Mouse (Mus musculus) MEL (cell line): Measurements from ENCODE around the gene Zfp652. TPM values are rescaled to one million over a fixed set of nuclear protein-coding genes. Genes with fewer than 3 reads are reported as not detected.

Experiments used
- DNase-seq: peaks from one replicate; pipeline ENCODE4 v3.0.0; 2011; ENCODE audit warnings: low read depth, low spot score
- H3K27ac ChIP-seq: 2 replicates; pipeline ENCODE4 v1.5.1; 2012; ENCODE audit warnings: low read depth, mild to moderate bottlenecking, control low read depth, low read length, moderate library complexity; ENCODE audit not compliant: control insufficient read depth
- H3K27me3 ChIP-seq, 2 experiments: fragments of 150-350 bp in 1 of 2; sonication (generic) in 1 of 2; 2 replicates each; pipeline ENCODE4 v1.6.1; 2012; ENCODE audit warnings: low read length in 2 of 2, mild to moderate bottlenecking in 2 of 2, improper control_type of control experiment in 1 of 2, moderate library complexity in 1 of 2; ENCODE audit not compliant: insufficient read depth in 2 of 2, control insufficient read depth in 1 of 2
- H3K36me3 ChIP-seq, 2 experiments: 2 replicates each; pipeline ENCODE4 v1.6.1; 2012 to 2014; ENCODE audit warnings: low read length in 2 of 2, improper control_type of control experiment in 1 of 2, inconsistent platforms in 1 of 2, mild to moderate bottlenecking in 1 of 2; ENCODE audit not compliant: insufficient read depth in 2 of 2, control insufficient read depth in 1 of 2
- H3K4me1 ChIP-seq, 2 experiments: fragments of 150-350 bp in 1 of 2; sonication (generic) in 1 of 2; 2 replicates each; pipeline ENCODE4 v1.6.1; 2012; ENCODE audit warnings: low read length in 2 of 2, improper control_type of control experiment in 1 of 2, mild to moderate bottlenecking in 1 of 2; ENCODE audit not compliant: insufficient read depth in 2 of 2, control insufficient read depth in 1 of 2
- H3K4me3 ChIP-seq, 2 experiments: fragments of 150-350 bp in 1 of 2; sonication (generic) in 1 of 2; 2 replicates each; pipeline ENCODE4 v1.5.1; 2012; ENCODE audit warnings: low read depth in 2 of 2, low read length in 2 of 2, mild to moderate bottlenecking in 2 of 2, moderate library complexity in 2 of 2, control low read depth in 1 of 2, improper control_type of control experiment in 1 of 2; ENCODE audit not compliant: control insufficient read depth in 1 of 2, insufficient read depth in 1 of 2
- H3K79me2 ChIP-seq: 2 replicates; pipeline ENCODE4 v1.6.1; 2012; ENCODE audit warnings: mild to moderate bottlenecking, low read length, moderate library complexity; ENCODE audit not compliant: control insufficient read depth, poor library complexity, insufficient read depth
- H3K9ac ChIP-seq: 2 replicates; pipeline ENCODE4 v1.6.1; 2012; ENCODE audit warnings: low read depth, mild to moderate bottlenecking, control low read depth, low read length, moderate library complexity; ENCODE audit not compliant: control insufficient read depth, poor library complexity, severe bottlenecking
- H3K9me3 ChIP-seq: fragments of 150-350 bp; sonication (generic); replicated peaks from 2 replicates; pipeline ENCODE4 v1.6.1; 2012; ENCODE audit warnings: mild to moderate bottlenecking, low read length, improper control_type of control experiment, moderate library complexity; ENCODE audit not compliant: insufficient read depth
- CHD2 ChIP-seq: IDR thresholded peaks from 2 replicates; pipeline ENCODE4 v1.6.1; 2011; ENCODE audit warnings: low read length, improper control_type of control experiment
- CTCF ChIP-seq, 3 experiments: IDR thresholded peaks in 2 of 3; conservative IDR thresholded peaks in 1 of 3; 2 replicates each; pipeline ENCODE4 v1.5.1; 2011 to 2012; ENCODE audit warnings: low read length in 3 of 3, low read depth in 2 of 3, mild to moderate bottlenecking in 2 of 3, improper control_type of control experiment in 1 of 3, inconsistent platforms in 1 of 3, mixed read lengths in 1 of 3, moderate library complexity in 1 of 3; ENCODE audit not compliant: control insufficient read depth in 1 of 3, insufficient read depth in 1 of 3, poor library complexity in 1 of 3, severe bottlenecking in 1 of 3
- EP300 ChIP-seq, 2 experiments: IDR thresholded peaks; 2 replicates each; pipeline ENCODE4 v1.6.1; 2011; ENCODE audit warnings: improper control_type of control experiment in 2 of 2, low read length in 2 of 2, low read depth in 1 of 2, mild to moderate bottlenecking in 1 of 2
- GABPA ChIP-seq: IDR thresholded peaks from 2 replicates; pipeline ENCODE4 v1.6.1; 2012; ENCODE audit warnings: low read depth, mild to moderate bottlenecking, inconsistent platforms, low read length, improper control_type of control experiment, moderate library complexity
- HCFC1 ChIP-seq: IDR thresholded peaks from 2 replicates; pipeline ENCODE4 v1.6.1; 2012; ENCODE audit warnings: low read depth, mild to moderate bottlenecking, inconsistent platforms, low read length, improper control_type of control experiment, moderate library complexity
- JUND ChIP-seq: IDR thresholded peaks from 2 replicates; pipeline ENCODE4 v1.6.1; 2011; ENCODE audit warnings: low read depth, mild to moderate bottlenecking, improper control_type of control experiment, low read length
- KAT2A ChIP-seq: conservative IDR thresholded peaks from 2 replicates; pipeline ENCODE4 v1.6.1; 2012; ENCODE audit warnings: low read depth, low read length, improper control_type of control experiment, inconsistent platforms
- MAX ChIP-seq: IDR thresholded peaks from 2 replicates; pipeline ENCODE4 v1.6.1; 2011; ENCODE audit warnings: low read length, improper control_type of control experiment
- MAZ ChIP-seq: IDR thresholded peaks from 2 replicates; pipeline ENCODE4 v1.6.1; 2012; ENCODE audit warnings: low read depth, mild to moderate bottlenecking, inconsistent platforms, low read length, improper control_type of control experiment
- MYB ChIP-seq: IDR thresholded peaks from 2 replicates; pipeline ENCODE4 v1.6.1; 2011; ENCODE audit warnings: mild to moderate bottlenecking, low read depth, low read length, improper control_type of control experiment
- MYC ChIP-seq: IDR thresholded peaks from 2 replicates; pipeline ENCODE4 v1.6.1; 2011; ENCODE audit warnings: low read depth, mild to moderate bottlenecking, low read length, improper control_type of control experiment, moderate library complexity
- NRF1 ChIP-seq: IDR thresholded peaks from 2 replicates; pipeline ENCODE4 v1.6.1; 2014; ENCODE audit warnings: low read depth, mild to moderate bottlenecking, inconsistent platforms, low read length, improper control_type of control experiment, moderate library complexity; ENCODE audit not compliant: poor library complexity, insufficient read depth, severe bottlenecking
- POLR2A ChIP-seq, 2 experiments: IDR thresholded peaks; 2 replicates each; pipeline ENCODE4 v1.6.1; 2011 to 2012; ENCODE audit warnings: low read length in 2 of 2, mild to moderate bottlenecking in 2 of 2, control low read depth in 1 of 2, improper control_type of control experiment in 1 of 2, low read depth in 1 of 2, moderate library complexity in 1 of 2; ENCODE audit not compliant: control insufficient read depth in 1 of 2, insufficient read depth in 1 of 2, poor library complexity in 1 of 2
- POLR2AphosphoS2 ChIP-seq: IDR thresholded peaks from 2 replicates; pipeline ENCODE4 v1.6.1; 2011; ENCODE audit warnings: low read length, improper control_type of control experiment
- RAD21 ChIP-seq: IDR thresholded peaks from 2 replicates; pipeline ENCODE4 v1.6.1; 2011; ENCODE audit warnings: mild to moderate bottlenecking, low read depth, low read length, improper control_type of control experiment
- SIN3A ChIP-seq: IDR thresholded peaks from 2 replicates; pipeline ENCODE4 v1.6.1; 2012; ENCODE audit warnings: low read length, improper control_type of control experiment, inconsistent platforms
- SMC3 ChIP-seq: IDR thresholded peaks from 2 replicates; pipeline ENCODE4 v1.6.1; 2011; ENCODE audit warnings: low read depth, low read length, improper control_type of control experiment
- TCF12 ChIP-seq: IDR thresholded peaks from 2 replicates; pipeline ENCODE4 v1.6.1; 2014; ENCODE audit warnings: low read depth, mild to moderate bottlenecking, inconsistent platforms, low read length, improper control_type of control experiment, moderate library complexity
- ZC3H11A ChIP-seq: IDR thresholded peaks from 2 replicates; pipeline ENCODE4 v1.6.1; 2012; ENCODE audit warnings: low read depth, mild to moderate bottlenecking, inconsistent platforms, low read length, improper control_type of control experiment
- ZKSCAN1 ChIP-seq: IDR thresholded peaks from 2 replicates; pipeline ENCODE4 v1.6.1; 2012; ENCODE audit warnings: low read depth, mild to moderate bottlenecking, inconsistent platforms, low read length, improper control_type of control experiment, moderate library complexity
- polyA plus RNA-seq, 2 experiments: library from polyadenylated mRNA; stranded (reverse) in 1 of 2; unstranded in 1 of 2; fragments of >175 nt in 1 of 2; fragments of >200 nt in 1 of 2; gene quantifications; 2 replicates each; pipeline versions ENCODE4 v1.2.1 to v1.2.4; 2012; ENCODE audit warnings: low replicate concordance in 2 of 2, low read depth in 1 of 2; ENCODE audit not compliant: insufficient read length in 2 of 2, insufficient read depth in 1 of 2, missing spikeins in 1 of 2
- total RNA-seq: library from RNA; depleted of rRNA; stranded (reverse); fragments of 300-350 nt; gene quantifications from 2 replicates; pipeline ENCODE4 v1.2.3, GENCODE M21; 2012

Gene Zfp652
- total and polyA plus RNA-seq, 3 experiments = 19.3 to 38.5 (median 31.8) TPM

DNA sequence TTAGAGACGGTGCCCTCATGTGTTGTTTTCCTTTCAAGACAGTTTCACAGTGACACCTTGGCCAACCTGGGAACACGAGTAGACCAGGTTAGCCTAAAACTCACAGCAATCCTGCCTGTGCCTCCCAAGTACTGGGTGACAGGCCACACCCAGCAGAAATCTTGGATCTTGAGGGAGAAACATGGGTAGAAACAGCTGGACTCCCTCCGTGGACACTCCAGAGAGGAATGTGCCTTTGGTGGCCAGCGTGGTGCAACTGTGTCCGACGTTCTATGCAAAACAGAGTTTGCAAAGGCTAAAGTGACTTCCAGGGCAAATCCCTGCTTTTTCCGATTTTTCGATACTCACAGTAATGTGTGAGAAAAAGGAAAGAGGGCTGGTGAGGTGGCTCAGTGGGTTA is 68.0 kb downstream of the Zfp652 start:
- Histone ChIP-seq H3K79me2 (no peaks in the 10 kb centered on the region), H3K27ac (no peak overlapping the region), H3K4me1 (peaks cover 23 to 24% of the 10 kb centered on the region in 2 experiments), H3K27me3 (no peaks in the 10 kb centered on the region), H3K9ac (no peak overlapping the region), H3K36me3 (peaks cover 0 to 24% of the 10 kb centered on the region in 2 experiments; a peak in 3 of 4 replicates), H3K4me3 (no peak overlapping the region), H3K9me3 (no peaks in the 10 kb centered on the region)
- DNase-seq = no peak
- TF ChIP-seq NRF1 = no peak
- TF ChIP-seq HCFC1 = no peak
- no peak for TF ChIP-seq POLR2A (IDR thresholded peaks at IDR 0.05; ENCODE audit: control insufficient read depth in 1 of 2, insufficient read depth in 1 of 2, low read depth in 1 of 2, low read length in 2 of 2, poor library complexity in 1 of 2)
- TF ChIP-seq EP300 (IDR thresholded peaks at IDR 0.05; ENCODE audit: low read depth in 1 of 2, low read length in 2 of 2) = no peak
- no peak for TF ChIP-seq JUND
- TF ChIP-seq KAT2A = no peak
- no peak for TF ChIP-seq ZKSCAN1
- TF ChIP-seq CHD2 = no peak
- no peak for TF ChIP-seq GABPA
- no peak for TF ChIP-seq RAD21
- TF ChIP-seq MYC = no peak
- no peak for TF ChIP-seq MAX
- TF ChIP-seq SMC3 = no peak
- TF ChIP-seq TCF12 = no peak
- no peak for TF ChIP-seq MYB
- TF ChIP-seq MAZ = no peak
- no peak for TF ChIP-seq ZC3H11A
- TF ChIP-seq SIN3A = no peak
- no peak for TF ChIP-seq POLR2AphosphoS2
- TF ChIP-seq CTCF (IDR thresholded peaks at IDR 0.05 in 2 of 3, conservative IDR thresholded peaks at IDR 0.05 in 1 of 3; ENCODE audit: control insufficient read depth in 1 of 3, insufficient read depth in 1 of 3, low read depth in 2 of 3, low read length in 3 of 3, poor library complexity in 1 of 3, severe bottlenecking in 1 of 3) = no peak

DNA sequence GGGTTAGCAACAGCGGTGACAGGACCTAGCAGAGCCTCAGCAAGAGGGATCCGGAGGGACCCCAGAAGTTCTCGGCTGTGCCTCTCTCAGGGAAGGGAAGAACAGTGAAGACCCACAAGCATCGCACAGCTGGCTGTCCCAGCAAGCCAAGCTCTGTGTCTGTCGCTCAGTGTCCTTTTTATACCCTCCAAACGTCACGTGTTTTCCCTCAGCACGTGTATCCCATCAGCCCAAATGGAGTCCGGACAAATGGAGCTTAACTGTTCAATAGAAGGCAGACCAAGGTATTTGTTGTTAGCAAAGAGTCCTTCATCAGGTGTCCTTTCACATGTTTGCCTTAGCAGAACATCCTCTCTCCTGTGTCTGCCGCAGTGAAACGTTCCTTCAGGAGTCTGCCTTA is 69.1 kb downstream of the Zfp652 start:
- Histone ChIP-seq H3K27me3 (no peaks in the 10 kb centered on the region), H3K4me3 (no peak overlapping the region)
- no peak for DNase-seq
- no peak for TF ChIP-seq RAD21
- TF ChIP-seq, all 39 proteins: peak for 0
- Histone ChIP-seq H3K4me1 (peaks cover 21 to 24% of the 10 kb centered on the region in 2 experiments), H3K9ac (no peak overlapping the region), H3K79me2 (no peaks in the 10 kb centered on the region), H3K27ac (no peak overlapping the region), H3K36me3 (peaks cover 0 to 24% of the 10 kb centered on the region in 2 experiments; a peak in 3 of 4 replicates), H3K9me3 (no peaks in the 10 kb centered on the region)
